Mouse (Mus musculus): ENCODE results near the gene Uvssa.

The Uvssa gene

DNA sequence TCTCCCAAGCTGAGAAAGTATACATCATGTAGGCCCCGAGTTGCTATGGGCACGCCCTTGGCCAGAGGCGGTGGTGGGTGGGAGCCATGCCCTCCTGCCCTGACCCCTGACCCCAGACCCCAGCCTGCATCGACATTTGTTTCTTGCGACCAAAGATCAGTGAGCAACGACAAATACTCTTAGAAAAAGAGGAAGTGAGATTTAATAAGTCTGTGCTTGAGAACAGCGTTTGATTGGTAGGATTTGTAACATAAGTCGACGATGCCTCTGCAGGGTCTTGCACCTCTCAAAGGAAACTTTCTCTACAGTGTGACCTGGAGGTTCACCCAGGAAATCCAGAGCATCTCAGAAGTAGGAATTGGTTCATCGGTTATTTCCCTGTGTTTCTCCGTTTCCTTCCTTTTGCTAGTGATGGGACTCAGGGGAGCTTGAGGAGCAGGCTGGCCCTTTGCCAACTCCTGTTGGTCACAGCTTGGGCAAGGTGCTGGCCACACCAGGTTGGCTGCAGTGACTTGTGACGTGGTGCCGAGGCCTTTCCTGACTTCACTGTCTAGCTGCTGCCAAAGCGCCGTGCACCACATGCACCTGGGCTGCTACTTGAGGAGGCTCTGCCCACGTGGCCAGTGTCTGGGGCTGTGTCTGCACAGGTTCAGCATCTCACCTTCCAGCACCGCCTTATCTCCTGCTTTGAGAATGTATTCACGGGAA lies 5.9 kb upstream of the Uvssa start:
- DNase-seq (ENCODE audit: low spot score), result peak; percentile 7

DNA sequence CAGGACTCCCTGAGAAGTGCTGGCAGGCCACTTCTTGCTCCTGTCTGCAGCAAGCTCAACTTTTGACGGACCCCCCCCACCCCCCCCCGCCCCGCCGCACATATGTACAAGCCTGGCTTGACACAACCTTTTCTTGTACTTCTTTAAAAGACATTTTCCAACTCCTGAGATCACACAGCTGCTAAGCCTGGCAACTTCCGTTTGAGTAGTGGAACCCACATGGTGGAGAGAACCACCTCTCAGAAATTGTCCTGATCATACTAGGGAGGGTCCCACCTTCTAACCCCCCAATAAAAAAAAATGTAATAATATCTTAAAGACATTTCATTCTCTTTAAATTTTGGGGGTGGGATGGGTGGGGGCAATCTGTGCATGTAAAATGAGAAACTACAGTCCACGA lies 1.2 kb upstream of the Uvssa start:
- DNase-seq (ENCODE audit: low spot score), result no peak

DNA sequence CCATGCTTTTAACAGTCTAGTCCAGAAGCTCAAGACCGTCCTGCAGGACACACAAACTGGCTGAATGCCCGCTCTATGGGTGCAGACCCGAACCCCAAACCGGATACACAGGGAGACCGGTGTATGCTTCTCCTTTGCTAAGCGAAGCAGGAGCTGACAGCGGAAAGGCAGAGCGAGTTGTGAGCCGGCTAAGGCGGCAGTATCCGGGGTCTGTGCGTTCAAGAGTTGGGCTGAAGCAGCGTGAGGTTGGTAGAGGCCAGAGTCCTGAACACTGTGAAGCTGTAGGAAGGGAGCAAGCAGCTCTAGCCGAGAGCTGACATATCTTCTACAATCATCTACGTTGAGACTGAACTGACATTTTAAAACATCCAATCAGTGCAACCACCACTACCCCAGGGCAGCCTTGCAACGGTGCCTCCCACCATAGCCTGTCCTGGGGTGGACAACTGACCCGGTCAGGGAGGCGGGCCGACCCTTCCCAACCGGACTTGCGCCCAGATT lies 498 bp upstream of the Uvssa start:
- no peak for DNase-seq (ENCODE audit: low spot score)

DNA sequence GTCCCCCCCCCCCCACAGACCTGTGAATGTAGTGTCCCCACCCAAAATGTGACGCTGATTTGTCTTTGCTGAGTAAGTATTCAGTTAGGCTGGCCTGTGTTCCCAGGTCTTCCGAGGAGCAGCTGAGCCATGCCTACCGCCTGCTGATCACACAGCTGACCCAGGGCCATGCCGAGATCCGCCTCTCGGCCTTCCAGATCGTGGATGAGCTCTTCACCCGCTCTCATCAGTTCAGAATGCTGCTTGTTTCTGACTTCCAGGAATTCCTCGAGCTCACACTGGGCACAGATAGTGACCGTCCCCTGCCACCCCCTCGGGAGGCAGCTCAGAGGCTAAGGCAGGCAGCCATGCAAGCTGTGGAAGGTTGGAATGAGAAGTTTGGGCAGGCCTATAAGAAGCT lies 9.2 kb downstream of the Uvssa start:
- no peak for DNase-seq (ENCODE audit: low spot score)

DNA sequence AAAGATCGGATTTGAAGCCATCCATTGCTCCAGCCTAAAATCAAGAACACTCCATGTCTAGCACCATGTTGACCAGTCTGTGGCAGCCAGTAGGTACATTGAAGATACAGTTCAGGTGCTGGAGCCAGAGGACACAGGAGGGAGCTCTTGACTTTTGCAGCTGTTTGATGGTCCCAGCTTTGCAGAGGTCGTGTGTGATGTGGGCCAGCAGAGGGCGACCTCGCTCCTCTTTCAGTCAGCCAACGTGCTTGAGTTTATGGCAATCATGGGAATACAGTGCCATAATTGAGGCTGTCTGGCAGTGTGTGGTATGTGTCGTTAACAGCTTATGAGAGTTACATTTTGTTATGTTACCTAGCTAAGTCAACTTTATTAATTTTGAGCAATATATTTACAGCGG lies 15.5 kb downstream of the Uvssa start:
- peak; percentile 43 for DNase-seq (ENCODE audit: low spot score)

DNA sequence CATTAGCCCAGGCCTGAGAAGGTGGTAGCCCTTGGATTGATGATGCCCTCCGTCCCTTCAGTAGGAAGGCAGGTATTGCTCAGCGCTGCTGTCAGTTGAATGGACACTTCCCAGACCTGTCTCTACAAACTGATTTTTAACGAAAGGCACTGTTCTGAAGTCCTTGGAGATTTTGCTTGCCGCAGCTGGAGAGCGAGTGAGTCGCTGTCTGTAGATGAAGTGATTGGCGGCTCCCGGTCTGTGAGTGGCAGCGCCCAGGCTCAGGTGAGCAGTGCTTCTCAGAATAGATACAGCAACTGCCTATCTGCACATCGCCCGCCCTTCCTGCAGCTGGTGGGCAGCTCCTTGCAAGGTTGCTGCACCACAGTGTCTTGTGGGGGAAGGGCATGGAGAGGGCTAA lies 17.3 kb downstream of the Uvssa start:
- no peak for DNase-seq (ENCODE audit: low spot score)

DNA sequence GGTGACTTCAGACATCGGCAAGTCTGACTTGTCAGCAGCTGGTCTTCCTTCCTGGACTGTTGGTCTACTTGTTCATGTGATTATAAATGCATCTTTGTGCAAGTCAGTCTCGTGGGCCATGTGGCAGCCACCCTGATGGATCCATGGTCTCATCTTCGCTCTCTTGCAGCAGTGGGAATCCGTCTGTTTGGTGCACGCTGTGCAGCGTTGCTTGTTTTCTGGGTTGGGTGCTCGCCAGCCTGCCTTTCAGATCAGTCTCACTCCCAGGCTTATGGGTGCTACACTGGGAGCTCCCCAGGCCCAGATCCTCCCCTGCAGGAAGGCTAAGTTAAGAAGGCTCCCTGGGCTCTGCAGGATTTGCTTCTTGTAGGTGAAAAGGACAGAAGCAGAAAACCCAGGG lies 18.5 kb downstream of the Uvssa start:
- no peak for DNase-seq (ENCODE audit: low spot score)

DNA sequence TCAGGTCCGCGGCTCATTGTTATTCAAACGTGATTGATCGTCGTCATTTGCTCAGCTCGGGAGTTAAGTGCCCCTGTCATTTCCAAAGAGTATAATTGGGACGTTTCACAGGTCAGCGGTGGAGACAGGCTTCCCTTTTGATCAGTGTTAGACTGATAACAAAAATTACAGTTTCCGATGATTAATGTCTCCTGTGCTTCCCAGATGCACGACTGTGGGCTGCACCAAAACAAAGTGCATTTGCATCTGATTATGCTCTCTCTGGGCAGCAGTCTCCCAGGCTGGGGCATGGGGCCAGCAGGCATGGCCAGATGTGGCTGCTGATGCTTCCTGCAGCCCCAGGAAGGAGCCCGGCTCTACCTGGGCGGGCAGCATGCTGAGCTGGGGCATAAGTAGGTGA lies 22.5 kb downstream of the Uvssa start:
- no peak for DNase-seq (ENCODE audit: low spot score)

DNA sequence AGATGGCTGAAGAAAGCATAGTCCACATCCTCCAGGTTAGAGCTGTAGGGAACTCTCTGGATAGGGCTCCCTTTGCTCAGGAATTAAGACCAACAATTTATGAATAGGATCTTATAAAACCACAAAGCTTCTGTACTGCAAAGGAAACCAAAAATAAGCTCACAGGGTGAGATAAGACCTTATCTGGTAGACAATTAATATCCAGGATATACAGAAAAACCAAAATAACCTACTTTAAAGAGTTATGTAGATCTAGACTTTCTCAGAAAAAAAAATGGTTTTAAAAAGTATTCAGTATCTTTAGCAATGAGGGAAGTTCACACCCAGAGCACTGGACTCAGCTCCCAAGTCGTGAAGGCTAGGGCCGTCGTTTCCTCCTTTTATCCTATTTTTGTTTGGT lies 42.0 kb downstream of the Uvssa start:
- no peak for DNase-seq (ENCODE audit: low spot score)

DNA sequence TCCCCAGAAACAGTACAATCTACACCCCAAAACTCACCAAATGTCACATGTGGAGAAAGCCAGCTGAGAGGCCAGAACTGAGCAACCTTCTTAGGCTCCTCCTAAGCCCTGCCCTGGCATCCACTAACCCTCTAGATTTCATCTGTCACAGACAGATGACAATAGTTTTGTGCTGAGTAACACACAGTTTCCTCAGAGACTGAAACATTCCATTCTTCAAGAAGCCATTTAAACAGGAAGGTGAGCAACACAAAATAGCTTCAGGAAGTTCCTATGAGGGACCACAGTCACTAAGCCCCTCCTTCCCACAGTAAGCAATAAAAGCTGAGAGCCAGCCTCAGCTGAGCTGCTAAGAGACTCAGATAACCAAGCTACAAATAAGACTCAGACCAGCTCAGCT lies 49.1 kb downstream of the Uvssa start:
- no peak for DNase-seq (ENCODE audit: low spot score)

DNA sequence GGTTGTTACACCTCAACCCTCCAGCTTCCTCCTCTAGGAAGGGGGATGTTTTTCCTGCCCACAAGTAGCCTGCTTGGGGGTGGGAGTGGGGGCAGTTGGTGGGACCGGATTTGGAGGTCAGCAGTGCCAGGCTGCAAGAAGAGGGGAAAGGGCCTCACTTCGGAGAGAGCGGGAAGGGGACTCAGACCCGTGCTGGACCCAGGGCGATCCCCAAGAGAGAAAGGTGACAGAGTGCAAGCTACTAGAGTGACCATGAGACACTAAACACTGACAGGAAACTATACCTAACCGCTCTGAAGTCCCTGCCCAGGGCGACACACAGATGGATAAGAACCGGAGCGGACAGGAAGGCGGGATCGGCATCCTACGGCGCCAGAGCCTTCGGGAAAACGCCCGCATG lies 51.8 kb downstream of the Uvssa start:
- no peak for DNase-seq (ENCODE audit: low spot score)

DNA sequence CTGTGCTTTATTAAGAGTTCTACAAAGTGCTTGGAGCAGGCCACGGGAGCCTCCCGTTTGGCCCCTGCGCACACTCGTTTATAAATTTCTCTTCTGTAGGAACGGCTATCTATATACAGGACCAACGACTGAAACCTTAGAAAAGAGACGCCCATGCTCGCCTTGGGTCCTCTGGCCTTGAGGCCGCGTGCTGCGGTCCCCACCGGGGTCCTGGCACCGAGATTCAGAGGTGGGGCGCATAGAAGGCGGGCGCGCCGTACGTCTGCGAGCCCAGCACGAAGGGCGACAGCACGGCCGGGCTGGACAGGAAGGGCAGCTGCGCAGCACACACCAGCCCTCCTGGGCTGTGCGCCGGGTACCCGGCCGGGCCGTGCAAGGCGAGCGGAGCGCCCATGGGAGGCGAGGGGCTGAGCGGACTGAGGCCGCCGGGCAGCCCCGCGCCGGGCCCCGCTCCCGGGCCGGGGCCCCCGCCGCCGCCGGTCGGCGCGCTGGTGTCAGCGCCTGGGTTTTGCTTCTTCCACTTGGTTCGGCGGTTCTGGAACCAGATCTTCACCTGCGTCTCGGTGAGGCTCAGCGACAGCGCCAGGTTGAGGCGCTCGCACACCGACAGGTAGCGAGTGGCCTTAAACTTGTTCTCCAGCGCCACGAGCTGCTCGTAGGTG lies 52.3 kb downstream of the Uvssa start:
- DNase-seq (ENCODE audit: low spot score), result no peak

DNA sequence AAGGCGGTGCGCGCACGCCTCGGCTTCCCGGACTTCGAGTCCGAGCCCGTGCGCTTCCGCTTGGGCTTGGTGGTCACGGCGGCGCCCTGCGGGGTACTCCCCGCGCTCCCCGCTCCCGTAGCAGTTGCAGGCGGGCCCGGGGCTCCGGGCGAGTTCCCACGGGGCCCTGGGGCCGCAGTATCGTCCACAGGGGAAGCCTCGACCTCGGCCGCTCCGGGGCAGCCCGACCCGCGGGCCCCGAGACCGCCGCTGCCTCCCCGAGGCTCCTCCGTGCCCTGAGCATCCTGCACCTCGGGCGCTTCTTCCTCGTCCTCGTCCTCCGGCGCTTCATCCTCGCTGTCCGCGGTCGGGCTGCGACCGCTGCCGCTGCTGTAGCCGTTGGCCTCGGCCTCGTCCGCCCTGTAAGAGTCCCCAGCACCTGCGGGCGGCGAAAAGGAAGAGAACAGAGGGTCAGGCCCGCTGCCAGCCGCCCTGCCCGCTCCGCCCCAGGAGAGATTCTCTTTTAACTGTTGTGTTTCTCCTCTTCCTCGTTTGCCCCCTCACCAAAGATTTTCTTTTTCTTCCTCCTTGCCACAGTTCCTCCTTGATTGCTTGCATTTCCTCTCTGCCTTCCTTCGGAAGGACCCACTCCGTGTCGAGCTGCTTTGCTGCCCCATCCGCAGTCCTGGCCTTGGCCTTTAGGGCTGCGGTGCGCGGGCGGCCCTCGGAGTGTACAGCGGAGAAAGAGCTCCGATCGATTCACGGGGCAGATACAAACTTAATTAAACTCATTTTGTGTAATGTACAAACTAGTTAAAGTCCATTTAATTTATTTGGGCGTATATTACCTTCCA lies 53.0 kb downstream of the Uvssa start:
- no peak for DNase-seq (ENCODE audit: low spot score)

DNA sequence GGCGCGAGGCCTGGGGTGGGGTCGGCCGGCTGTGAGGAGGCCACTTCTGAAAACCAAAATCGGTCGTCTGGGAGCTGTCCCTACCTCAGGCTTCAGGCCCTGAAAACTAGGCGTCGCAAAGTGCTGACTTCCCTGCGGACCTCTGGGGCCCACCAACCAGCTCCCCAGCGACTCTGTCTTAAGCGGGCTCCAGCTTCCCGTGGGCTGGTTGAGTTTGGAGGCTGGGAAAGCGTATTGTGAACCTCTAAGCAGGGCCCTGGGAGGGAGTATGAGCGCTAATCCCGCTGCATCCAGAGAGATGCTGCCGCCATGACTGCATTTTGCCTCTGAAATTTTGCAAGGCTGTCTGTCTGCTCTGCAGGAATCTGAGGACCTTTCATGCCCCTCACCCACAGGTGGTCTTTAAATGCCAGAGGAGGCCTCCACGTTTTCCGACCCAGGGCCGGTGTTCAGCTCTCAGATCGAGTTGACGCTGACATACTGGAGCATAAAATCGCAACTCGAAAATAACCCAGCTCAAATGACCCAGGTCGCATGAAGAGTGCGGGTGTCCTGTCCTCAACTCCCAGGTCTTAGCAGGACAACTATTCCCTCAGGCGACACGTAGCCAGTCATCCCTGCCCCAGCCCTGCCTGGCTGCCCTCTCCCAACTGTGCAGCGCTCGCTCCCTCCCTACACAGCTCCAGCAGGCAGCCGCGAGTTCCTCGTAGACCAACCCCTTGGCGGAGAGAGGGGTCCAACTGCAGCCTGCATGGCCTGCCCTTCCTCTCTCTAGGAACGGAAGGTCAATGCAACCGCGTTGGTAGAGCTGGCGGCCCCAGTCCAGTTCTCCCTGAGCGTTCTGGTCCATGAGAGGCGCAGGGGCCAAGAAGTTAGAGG lies 53.9 kb downstream of the Uvssa start:
- no peak for DNase-seq (ENCODE audit: low spot score)

DNA sequence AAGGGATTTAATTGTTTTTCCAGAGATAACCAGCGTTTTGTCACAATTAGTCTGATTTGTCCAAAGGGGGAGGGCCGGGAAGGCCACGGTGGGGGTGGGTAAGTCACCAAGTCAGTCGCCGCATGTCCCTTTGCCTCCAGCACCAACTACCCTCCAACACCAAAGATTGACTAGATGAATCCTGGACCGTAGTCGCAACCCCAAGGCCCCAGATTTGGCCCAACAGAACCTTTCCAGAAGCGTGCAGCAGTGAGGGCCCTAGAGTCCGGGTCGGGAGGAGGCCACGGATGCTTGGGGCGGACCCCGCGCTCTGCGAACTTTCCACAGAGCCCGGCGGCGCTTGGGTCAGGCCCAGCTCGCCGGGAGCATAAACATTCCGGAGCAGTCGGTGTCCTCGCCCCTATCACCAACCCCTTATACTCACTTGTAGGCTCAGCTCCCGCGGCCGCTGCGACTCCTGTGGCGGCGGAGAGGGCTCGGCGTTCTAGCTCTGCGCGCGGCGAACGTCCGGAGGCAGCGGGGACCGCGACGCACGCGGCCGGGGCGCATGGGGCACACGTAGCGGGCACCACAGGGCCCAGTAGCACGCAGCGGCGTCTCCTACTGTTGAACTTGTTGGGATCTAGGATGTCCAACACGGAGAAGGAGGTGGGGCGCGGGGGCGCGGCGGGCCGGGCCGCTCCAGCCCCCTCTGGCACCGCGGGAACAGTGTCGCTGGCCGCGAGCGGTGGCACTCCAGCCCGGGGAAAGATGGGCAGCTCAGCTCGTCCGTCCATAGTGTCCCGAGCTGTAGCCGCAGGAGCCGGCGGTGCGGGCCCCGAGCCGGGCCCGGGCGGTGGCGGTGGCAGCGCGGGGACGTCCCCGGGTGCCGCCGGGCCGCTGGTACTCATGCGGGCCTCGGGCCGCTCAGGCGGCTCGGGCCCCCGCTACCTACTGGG lies 55.1 kb downstream of the Uvssa start, which contains the start of gene Nkx1-1:
Nkx1-1 (minus strand) TSS at position 776 of the 938 bp plus-strand sequence.
- DNase-seq (ENCODE audit: low spot score), result no peak

DNA sequence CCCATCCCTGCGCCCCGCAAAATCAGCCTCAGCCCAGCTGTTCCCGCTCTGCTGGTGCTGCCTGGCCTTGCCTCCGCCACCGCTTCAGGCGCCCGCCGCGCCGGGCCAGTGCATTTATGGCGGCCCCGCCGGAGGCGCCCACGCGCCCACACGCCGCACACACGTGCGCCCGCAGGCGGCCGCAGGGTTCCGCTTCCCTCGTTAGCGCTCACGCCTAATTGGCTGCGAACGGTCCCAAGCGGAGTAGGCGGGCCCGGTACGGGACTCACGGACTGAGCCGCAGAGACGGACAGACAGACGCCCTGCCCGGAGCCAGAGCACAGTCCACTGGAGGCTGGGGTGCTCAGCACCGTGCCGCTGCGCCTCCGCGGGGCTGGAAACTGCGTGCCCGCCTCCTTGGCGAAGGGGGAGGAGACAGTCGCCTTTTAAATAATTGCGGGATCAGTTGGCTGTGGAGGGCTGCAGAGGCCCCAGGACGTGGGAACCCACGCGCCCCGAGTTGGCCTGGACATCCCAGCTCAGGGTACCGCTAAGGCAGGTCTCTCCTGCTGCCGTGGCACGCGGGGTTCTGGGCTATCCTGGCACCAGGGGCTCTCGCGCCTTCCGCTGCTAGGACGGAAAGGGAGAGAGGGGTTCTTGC lies 55.9 kb downstream of the Uvssa start:
- no peak for DNase-seq (ENCODE audit: low spot score)

DNA sequence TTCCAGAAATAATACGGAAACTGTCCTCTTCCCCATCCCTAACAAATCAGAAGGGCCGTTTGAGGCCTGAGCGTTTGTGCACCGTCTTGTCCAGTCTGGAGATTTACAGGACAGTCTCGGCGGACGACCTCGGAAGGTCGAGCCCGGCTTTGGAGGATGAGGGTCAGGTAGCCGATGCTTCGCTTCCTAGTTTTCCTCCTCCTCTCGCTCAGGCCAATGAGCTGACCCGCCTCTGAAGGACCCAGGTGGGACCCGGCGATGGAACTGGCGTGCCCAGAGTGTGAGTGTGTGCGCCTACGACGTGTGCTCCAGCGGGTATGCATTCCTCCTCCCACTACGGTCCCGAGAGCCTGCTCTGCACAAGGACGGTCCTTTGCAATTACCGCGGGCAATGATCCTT lies 56.8 kb downstream of the Uvssa start:
- no peak for DNase-seq (ENCODE audit: low spot score)

DNA sequence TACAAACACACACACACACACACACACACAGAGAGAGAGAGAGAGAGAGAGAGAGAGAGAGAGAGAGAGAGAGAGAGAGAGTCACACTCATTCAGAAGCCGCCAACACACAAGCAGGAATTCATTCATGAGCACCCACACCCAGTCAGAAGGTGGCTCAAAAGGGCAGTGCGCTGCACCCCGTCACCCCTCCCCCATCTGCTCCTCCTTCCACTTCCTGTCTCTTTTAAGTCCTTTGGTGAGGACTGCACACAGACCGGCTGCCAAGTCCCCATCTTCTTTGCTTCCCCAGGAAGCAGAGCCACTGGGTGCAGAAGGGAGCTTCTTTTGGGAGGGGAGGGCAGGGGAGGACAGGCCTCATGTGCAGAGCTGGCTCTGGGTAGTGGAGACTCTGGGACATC lies 57.6 kb downstream of the Uvssa start:
- DNase-seq (ENCODE audit: low spot score), result no peak

DNA sequence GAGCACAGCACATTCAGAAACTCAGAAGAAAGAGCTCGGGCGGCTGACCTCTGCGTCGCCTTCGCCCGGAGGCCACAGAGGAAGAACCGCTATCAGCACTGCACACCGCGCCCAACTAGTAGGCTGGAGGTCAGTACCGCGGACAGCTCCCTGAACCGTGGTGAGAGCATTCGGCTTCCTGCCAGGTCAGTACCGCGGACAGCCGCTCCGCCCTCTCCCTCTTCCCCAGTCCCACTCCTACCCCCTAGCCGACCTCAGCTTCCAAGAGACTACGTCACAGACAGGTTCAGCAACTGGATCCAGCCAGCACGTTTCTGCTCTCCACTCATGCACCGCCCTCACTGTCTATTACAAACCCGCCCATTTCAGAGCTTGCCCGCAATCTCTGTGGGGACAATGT lies 59.9 kb downstream of the Uvssa start:
- peak; percentile 58 for DNase-seq (ENCODE audit: low spot score)

Data from spleen, adult 12 weeks (tissue).